Mouse (Mus musculus): ENCODE measurements around the gene Mrgprx2. TPM values are rescaled to one million over a fixed set of nuclear protein-coding genes. Genes with fewer than 3 reads are reported as not detected.

The Mrgprx2 gene
- not detected for total RNA-seq (2023)

DNA sequence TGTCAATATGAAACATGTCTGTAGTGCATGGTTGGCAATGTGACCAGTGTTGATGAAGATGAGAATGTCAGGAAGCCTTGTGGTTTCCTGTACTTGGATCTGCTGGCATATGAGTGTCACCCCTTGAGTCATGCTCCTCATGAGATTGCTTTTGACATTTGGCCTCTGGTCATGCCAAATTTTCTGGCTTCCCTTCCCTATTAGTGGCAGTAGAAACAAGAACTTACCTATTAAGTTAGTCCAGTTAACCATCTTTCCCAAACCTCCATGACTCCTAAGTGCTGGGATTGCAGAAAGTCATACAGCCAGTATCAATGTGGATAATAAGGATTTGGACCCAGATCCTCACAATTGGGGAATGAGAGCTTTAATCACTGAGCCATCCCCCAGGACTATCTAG lies at the start of gene Mrgprx2:
Mrgprx2 (minus strand) TSS at position 101 of the 400 bp plus-strand sequence.

DNA sequence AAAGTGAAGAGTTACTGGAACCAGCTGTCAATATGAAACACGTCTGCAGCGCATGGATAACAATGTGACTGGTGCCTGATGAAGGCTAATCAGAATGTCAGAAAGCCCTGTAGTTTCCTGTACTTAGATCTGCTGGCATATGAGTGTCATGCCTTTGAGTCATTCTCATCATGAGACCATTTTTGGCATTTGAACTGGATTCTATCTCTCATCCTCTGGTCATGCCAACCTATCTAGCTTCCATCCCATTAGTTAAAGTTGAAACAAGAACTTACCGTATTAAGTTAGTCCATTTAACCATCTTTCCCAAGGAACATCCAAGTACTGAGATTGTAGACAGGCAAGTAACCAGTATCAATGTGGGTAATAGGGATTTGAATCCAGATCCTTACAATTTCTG lies 42.9 kb downstream of the Mrgprx2 start, which contains the start of gene Mrgprb1:
Mrgprb1 (minus strand) TSS at position 101 of the 400 bp plus-strand sequence.

Other genes with a start within 250 kb of the Mrgprx2 start
- gene Mrgprb8, start 110.8 kb downstream of the Mrgprx2 start, total RNA-seq (2023) = not detected
- gene Mrgprb1, start 43.0 kb downstream of the Mrgprx2 start, total RNA-seq (2023) = not detected
- gene Mrgprb2, start 58.8 kb upstream of the Mrgprx2 start, total RNA-seq (2023) = not detected
- gene Mrgprb3, start 144.5 kb upstream of the Mrgprx2 start, total RNA-seq (2023) = not detected

Measured in CD4-positive naive resting alpha-beta T cell, adult 76 days (primary cell).